Mouse (Mus musculus): ENCODE measurements around the gene Clstn2.

Clstn2 gene

DNA sequence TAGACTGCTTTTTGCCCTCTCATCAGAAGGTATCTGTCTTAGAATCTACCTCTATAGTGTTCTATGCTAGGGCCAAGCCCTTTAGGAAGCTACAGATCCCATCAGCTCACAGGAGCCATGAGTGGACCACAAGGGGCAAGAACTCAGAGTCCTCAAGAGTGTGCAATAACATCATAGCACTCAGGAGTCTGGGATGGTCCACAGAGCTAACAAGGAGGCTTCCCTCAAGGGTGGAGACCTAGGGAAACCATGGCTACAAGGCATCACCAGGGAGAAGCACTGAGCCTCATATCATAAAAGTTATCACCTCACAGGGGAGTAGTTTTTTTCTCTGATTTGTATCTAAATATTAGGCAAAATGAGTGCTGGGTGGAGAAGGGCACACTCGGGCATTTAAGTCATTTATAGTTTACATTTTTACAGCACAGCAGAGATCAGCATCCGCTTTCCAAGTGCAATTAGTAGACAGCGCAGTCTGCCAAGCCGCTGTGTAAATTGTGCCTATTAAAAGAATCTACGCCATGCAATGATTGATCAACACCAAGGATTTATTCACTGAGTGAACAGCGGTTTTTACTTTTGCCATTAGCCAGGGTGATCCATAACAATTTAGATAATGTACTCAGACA is 82.5 kb downstream of the Clstn2 start:
- no peak for DNase-seq (ENCODE audit: low read depth)

DNA sequence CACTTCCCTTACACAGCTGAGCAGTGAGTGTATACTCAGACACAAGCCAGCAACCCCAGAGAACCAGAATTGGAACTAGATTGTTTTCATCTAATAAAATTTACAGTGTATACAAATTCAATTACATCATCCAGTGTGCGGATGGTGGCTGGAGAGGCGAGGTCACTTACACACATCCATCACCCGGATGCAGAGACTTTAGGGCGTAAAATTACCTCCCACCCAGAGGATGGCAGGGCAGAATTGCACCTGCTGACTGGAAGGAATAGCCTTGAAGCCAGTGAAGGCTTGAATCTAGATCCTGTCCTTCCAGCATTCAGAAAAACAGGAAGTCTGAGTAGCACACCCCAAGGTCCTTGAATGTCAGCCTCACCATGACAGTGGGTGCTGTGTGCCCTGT is 113.7 kb downstream of the Clstn2 start:
- DNase-seq (ENCODE audit: low read depth): no peak

DNA sequence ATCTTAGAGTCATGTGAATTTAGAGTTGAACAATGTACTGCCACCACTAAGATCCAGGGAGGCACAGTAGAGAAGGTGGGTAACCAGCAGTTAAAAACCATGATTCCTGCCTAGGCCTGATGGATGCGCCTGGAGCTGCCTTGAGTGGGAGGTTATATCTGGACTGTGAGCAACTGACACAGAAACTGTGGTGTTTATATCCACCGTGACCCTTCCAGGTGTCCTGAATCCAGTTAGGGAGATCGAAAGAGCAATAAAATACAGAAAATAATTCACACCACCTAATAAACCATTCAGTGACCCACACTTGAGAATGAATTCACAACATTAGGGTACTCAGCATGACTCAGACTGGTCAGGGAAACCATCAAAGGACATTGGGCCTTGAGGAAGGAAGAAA is 141.6 kb downstream of the Clstn2 start:
- no peak for DNase-seq (ENCODE audit: low read depth)

DNA sequence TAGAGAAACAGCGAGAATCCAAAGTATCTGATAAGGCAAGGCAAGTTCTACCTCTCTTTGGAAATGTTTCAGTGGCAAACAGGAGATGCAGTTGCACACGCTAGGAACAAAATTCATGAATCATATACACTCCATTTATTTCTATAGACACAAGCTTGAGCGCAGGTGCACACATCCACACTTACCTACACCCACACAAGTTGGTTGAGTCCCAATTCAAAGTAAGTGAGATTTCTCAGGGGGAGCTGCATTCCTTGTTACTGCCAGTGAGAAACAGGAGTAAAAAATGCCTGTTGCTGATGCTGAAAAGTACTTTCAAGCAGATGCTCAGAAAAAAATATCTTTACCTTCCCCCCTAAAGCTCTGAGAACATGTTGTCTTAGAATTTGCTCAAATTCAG is 149.6 kb downstream of the Clstn2 start:
- no peak for DNase-seq (ENCODE audit: low read depth)

DNA sequence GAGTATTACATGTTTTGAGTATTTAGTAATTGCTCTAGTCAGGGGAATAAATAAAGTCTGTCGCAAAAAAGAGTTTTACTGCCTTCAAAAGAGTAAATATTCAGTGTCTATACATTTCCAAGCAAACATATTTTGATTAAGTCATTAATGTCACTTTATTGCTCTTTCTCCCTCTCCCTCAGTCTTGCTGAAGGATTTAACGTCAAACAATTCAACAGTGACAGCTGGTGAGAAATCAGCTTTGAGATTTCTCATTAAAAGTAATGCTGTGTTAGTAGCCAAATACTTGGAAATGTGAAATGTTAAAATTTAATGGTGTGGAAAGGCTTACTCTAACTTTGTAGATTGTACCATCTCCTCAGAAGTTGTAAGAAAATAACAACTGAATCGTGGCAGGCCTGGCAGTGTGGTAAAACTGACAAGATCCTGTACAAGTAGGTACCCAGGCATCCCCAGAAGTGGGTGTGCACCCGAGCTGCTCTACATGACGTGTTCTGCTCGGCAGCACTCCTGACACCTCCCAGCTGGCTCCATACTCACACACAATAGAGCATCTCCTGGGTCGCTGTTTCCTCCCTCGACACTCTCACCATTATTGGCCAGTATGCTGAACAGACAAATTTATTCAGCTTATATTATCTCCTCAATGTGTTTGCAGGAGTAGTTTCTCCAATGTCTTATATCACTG is 165.8 kb downstream of the Clstn2 start:
- DNase-seq (ENCODE audit: low read depth): no peak

DNA sequence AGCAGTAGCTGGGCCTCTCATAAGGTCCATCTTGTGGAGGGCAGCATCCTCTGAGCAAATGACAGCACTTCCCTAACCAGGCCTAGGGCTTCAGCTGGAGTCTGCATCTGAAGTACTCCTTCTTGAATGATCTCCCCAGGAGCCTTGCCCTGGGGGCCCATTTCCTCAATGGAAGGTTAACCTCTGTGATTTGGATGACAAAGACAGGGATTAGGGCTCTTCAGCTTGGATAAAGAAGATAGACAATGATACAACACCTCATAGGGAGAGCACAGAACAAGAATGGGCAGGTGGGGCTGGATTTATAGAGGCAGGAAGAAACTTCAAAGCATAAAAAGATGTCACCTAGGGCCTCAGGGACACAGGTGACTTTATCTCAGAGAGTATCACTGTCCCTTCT is 180.1 kb downstream of the Clstn2 start:
- DNase-seq (ENCODE audit: low read depth): no peak

DNA sequence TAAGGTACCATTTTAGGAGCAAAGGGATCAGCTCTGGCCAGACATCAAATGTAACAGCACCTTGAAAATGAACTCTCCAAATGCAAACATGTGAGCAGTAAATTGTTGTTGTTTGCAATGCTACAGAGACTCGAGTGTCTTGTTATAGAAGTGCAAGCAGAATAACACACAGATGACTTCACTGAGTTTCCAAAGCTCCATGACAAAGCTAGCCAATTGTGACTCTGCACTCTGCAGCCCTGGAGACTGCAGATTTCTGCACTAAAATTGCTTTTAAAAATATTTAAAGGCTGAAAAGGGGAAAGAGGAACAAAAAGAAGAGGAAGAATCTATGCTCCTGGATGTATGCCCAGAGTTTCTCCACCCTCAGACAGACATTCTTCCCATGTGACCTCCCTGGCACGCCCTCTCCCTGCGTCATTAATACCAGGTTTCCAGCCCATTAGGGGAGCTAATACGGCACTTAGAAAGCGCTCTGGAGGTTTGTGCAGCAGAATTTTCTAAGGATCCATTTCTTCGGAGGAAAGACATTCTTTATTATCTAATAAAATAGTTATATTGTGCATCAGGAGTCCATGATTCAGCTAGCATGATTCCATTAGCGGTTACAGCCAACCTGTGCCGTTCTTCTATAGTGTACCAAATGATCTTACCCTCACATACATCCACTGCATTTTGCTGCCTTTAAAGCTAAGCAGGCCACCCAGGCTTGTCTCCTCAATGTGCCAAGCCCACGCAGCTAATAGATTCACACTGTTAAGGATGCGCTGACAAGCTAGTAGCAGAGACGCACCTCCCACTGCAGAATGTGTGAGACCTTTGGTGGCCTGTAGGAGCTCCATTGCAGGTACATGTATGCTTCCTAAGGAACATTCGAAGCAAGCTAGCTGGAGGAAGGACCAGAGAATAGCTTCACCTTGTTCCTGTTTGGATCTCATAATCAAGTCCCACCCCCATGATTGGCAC is 184.8 kb downstream of the Clstn2 start:
- DNase-seq (ENCODE audit: low read depth): no peak

DNA sequence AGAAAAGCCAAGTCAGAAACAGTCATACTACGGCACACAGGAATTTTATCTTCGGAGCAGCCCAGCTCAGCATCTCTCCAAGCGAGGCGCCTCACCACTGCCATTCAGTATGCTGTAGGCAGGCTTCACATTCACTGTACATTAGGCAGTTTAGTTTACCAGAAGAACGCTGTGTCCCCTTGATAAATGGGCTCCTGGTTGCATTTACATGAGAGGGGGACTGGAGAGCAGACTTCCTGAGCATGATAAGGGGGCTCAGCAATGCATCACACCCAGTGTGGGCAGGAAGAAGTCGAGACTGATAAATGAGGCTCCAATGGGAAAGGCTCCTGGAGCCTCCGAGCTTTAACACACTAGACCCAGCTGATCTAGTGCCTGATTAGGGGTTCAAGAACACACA is 190.9 kb downstream of the Clstn2 start:
- no peak for DNase-seq (ENCODE audit: low read depth)

DNA sequence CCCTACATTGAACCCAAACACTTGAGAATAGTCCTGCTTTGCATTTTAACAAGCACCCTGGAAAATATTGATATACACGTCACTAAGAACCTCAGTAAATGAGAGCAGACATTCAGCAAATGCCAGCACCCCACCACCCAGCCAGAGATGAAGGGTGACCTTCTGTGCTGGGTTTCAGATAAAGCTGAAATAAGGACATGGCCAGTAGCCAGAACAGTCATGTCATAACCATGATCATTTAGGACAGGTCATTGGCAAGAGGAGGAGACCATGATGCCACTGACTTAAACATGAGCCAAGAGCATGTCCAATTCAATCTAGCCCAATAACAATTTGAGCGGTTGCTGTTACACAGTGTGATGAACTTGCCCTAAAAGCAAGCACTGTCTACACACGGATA is 201.8 kb downstream of the Clstn2 start:
- DNase-seq (ENCODE audit: low read depth): no peak

DNA sequence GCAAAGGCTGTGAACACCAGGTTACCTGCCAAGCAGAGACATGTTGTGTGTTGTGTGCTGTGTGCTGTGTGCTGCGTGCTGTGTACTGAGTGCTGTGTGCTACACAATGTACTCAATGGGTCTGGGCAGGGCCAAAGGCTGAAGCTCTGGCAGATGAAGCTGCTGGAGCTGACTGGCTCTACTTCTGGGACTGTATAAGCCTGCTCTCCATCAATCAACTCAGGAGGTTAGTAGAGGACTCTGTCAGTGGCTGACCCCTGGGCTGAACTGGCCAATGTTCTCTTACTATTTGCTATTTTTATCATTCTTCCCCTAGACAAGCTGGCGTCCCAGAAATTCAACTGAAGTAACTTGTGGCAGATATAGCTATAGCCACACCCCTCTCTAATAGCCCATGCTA is 203.1 kb downstream of the Clstn2 start:
- no peak for DNase-seq (ENCODE audit: low read depth)

DNA sequence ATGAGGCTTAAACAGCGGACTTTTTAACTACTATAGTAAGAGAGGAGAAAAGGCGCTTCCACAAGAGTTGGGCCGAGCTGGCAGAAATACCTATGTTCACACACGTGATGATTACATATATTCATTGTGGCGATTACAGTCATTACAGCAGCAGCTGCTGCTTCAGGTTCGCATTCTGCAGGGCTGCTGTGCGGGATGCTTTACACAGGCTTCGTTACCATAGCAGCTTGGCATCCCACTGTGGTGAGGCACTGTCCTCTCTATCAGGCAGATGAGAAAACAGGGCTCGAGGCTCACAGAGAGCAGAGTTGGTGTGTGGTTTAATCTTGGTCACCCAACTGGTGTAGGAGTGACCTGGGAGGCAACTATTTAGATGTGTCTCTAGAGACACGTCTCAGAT is 205.3 kb downstream of the Clstn2 start:
- no peak for DNase-seq (ENCODE audit: low read depth)

DNA sequence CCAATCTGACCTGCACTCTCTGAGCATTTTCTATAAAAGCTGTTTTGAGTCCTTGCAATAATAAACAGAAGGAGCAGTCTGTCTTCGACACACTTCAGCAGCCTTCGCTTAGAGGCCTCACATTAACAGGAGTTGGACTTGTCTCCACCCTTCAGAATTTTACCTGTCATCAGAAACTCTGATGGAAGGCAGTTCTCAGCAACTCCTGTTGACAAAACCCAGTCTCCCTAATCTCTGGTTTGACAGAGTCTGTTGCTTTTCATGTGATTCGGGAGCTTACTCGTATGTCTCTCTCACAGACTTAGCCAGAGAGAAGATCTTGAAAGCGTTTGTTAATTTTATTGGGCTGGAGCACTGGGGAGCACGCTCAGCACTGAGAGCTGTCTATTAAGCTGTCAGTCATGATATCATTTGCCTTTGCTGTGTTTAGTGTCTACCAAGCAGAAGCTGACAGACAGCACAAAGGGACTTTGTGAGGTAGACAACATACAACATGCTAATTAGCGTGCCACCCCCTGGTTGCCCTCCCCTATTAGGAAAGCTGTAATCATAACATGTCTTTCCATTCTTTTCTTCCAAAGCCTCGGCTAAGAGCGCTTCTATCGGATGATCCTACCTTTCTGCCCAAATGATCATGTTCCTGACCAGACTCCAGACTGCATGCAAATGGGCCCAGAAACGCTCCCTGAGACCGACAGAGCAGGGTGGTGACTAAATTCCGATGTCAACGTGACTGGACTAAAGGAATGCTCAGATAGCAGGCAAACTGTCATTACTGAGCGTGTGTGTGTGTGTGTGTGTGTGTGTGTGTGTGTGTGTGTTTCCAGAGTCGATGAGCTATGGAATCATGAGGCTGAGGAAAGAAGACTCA is 206.7 kb downstream of the Clstn2 start:
- DNase-seq (ENCODE audit: low read depth): no peak

DNA sequence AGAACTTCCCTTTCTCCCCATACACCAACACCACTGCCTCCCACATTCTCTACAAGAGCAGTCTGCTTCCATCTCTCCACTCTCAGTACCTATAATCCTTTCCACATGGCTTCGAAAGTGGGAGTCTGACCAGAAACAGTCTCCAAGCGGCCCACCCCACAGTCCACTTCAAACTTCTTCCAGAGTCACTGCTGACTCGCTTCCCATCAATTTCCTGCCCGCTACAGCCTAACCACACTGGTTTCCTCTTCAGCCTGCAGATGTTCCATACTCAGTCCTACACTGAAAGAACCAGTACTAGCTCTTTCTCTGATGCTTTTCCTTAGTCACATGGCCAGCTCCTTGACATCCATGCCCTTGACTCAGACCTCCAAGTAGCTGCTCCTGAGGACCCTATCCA is 215.9 kb downstream of the Clstn2 start:
- DNase-seq (ENCODE audit: low read depth): no peak

DNA sequence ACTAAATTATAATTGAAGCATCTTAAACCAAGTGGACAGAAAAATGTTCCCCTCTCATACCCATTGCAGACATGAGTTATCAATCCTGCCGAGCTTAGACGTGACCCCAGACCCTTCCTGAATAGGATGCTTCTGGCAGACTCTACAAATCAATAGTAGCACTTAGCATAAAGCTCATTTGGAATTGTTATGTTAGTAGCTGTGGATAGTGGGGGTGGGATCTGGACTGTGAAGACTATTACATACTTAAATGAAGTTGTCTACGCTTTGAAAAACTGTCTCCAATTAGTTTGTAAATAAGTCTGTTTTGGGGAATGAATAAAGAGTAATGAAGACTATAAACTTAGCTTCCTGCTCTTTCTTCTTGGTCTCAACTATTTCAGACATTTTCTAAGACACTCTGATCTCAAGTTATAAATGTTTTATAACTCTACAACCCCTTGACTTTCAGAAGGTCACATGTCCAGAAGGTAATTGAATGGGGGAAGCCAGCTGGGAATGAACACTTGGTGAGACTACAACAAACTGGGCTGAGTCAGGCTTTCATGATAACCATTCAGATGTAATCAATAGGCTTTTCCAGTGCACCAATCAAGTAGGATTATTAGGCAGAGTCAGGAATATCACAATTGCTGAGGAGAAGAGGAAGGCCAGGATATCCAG is 216.7 kb downstream of the Clstn2 start:
- DNase-seq (ENCODE audit: low read depth): no peak

DNA sequence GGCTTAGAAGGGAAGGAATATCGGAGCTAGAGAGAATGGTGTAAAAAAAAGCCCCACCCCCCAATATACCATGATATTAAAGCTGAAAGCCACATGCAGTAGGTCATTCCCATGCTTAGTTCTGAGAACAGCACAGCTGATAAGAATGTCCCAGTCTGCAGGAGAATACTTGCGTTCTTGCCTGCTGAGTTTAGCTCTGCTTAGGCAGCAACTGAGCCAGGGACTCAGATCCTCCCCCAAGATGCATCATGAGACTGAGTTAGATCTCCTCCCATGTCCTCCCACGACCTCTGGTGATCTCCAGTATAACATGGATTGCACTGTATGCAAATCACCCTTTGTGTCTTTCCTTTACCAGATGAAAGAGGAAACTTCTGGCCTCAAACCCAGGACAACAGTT is 219.8 kb downstream of the Clstn2 start:
- no peak for DNase-seq (ENCODE audit: low read depth)

DNA sequence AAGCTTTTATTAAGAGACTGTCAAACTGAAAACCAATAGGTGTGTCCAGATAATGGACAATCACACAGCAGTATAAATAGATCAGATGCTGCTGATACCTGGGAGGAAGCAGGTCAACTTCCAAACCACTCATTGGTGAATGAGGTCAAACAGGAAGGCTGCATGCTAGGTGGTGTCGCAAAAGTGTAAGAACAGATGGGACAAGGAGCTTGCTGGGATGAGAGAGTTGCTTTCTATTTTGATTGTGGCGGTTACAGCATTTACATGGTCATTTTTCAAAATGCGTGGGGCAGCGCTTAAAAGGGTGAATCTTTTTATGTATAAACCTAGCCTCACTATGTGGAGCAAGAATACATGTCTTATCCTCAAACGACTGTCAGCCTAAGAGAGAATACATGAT is 225.9 kb downstream of the Clstn2 start:
- no peak for DNase-seq (ENCODE audit: low read depth)

DNA sequence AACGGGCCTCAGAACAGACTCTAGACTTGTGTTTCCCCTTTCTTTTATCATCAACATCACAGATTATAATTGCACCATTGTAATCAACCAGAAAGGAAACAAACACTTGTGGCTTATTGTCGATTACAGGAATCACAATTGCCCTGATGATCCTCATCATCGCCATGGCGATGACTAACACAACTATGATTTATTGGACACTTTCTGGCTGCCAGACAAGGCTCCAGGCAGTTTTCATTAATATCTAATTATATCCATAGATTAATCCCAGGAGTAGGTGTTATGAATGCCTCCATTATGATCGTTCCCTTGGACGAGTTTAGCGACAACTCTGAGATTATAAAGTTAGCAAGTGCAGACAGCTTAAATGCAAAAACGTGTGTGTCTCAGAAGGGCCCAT is 239.3 kb downstream of the Clstn2 start:
- no peak for DNase-seq (ENCODE audit: low read depth)

DNA sequence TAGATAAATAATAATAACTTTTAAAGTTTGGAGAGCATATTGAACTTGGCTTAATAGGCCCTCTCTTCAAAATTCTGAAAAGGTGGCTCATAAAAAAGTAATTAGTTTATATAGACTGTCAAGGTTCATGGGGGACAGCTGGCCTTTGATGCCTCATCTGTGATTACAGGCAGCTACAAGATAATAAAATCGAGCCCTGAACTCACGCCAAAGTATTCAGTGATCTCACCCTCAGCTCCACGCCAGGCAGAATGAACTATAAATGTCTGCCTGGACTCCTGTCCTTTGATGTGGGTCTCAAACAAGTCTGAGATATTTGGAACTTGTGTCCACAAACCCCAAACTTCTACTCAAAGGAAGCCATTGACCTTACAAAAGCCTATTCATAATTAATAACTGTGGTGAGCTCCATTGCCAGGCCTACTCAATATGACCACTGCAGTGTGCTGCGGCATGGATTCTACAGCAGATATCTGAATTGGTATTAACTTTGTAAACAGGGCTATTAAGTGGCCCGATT is 244.8 kb downstream of the Clstn2 start:
- no peak for DNase-seq (ENCODE audit: low read depth)

DNA sequence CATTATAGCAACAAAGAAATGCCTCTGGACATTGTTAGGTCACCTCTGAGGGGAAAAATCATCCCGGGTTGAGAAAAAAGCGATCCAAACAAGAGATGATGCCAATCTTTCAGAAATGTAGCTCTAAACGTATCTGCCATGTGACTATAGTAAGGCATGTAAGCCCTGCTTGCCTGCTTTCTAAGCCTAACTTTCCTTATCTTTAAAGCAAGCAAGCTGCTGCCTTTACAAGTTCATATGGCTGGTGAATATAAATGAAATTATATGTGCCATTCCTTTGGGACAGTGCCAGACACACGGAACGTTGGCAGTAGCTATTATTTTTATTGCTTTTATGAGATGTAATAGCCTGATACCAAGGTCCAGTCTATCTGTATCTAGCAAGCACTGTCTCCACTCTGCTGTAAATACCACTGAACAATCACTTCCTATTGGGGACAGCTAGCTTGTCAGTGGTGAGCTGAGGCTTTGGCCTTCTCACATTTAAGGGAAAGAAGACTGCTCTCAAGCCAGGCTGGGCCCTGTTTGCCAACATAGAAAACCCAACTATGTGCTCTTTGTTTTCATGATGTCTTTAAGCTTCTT is 252.9 kb downstream of the Clstn2 start:
- DNase-seq (ENCODE audit: low read depth): no peak

DNA sequence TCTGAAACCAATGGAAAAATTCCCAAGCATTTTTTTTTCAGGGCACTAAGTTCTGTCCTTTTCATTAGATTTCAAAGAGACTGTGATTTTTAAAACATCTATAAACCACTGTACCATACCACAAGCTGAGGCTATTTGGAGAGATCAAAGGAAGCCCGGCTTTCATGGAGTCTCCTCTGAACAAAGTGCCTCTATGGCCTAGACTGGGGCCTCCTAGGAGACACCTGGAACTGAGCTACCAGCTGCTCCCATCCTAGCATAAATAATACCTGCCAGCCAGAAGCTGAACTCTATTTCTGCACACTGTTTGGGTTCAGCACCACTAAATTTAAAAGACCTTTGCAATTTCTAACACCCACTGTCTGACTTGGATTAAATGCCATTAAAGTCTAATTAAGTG is 257.2 kb downstream of the Clstn2 start:
- DNase-seq (ENCODE audit: low read depth): no peak

DNA sequence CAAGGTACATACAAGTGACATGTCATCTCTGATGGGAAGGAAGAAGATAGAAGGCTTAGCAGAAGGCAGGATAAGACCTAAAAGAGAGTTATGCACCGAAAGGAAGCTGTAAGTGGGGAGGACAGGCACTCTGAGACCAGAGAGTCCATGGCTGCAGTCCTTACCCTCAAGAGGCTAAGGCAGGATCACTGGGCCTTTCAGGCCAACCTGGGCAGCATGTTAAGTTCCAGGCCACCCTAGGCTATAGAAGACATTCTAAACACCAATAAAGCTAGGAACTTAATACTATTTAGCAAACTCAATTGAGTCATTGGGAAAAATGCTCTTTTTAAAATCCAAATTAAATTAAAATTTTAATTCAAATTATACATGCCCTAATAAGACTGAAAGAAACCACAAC is 258.0 kb downstream of the Clstn2 start:
- DNase-seq (ENCODE audit: low read depth): no peak

Data from fibroblast of lung, adult 2 months (primary cell).